Mouse (Mus musculus): ENCODE measurements around the gene 1700066M21Rik.

- TF ChIP-seq CTCF (IDR thresholded peaks at IDR 0.05; ENCODE audit: control insufficient read depth, insufficient read depth, insufficient replicate concordance, low read depth, low read length) (no peak), POLR2A (IDR thresholded peaks at IDR 0.05; ENCODE audit: control insufficient read depth, low read depth, low read length) (no peak)
These were observed 2.1 kb upstream of the 1700066M21Rik start for GRCm38 (mm10) chr1:57375276-57375675.
